Mouse (Mus musculus) liver, embryonic 15.5 days (tissue): ENCODE data around the gene Hck. TPM values are rescaled to one million over a fixed set of nuclear protein-coding genes. Genes with fewer than 3 reads are reported as not detected.

Experiments used
- ATAC-seq: fragments of 200-750 bp; cut with Nextera tagmentation; 2 replicates; pipeline ENCODE4 v1.8.0; 2017; ENCODE audit warnings: moderate number of reproducible peaks, mild to moderate bottlenecking, moderate library complexity; ENCODE audit not compliant: insufficient read depth
- H3K27ac ChIP-seq: fragments of 300-500 bp; sonication (generic); replicated peaks from 2 replicates; pipeline ENCODE4 v1.5.1; 2015; ENCODE audit warnings: mild to moderate bottlenecking, inconsistent platforms
- H3K27me3 ChIP-seq: fragments of 300-500 bp; sonication (generic); 2 replicates; pipeline ENCODE4 v1.6.1; 2015; ENCODE audit warnings: mild to moderate bottlenecking, inconsistent platforms
- H3K36me3 ChIP-seq: fragments of 300-500 bp; sonication (generic); replicated peaks from 2 replicates; pipeline ENCODE4 v1.6.1; 2015; ENCODE audit warnings: moderate library complexity, mild to moderate bottlenecking, inconsistent platforms
- H3K4me1 ChIP-seq: fragments of 300-500 bp; sonication (generic); replicated peaks from 2 replicates; pipeline ENCODE4 v1.6.1; 2015; ENCODE audit warnings: inconsistent platforms
- H3K4me2 ChIP-seq: fragments of 300-500 bp; sonication (generic); 2 replicates; pipeline ENCODE4 v1.6.1; 2015; ENCODE audit warnings: moderate library complexity, mild to moderate bottlenecking, inconsistent platforms
- H3K4me3 ChIP-seq: fragments of 300-500 bp; sonication (generic); replicated peaks from 2 replicates; pipeline ENCODE4 v1.5.1; 2015; ENCODE audit warnings: mild to moderate bottlenecking, inconsistent platforms
- H3K9ac ChIP-seq: fragments of 300-500 bp; sonication (generic); 2 replicates; pipeline ENCODE4 v1.6.1; 2015; ENCODE audit warnings: moderate library complexity, mild to moderate bottlenecking, inconsistent platforms
- H3K9me3 ChIP-seq: fragments of 300-500 bp; sonication (generic); replicated peaks from 2 replicates; pipeline ENCODE4 v1.6.1; 2016; ENCODE audit warnings: inconsistent platforms
- WGBS: fragments of 180-500 bp; shearing (Covaris S2); methylation state at CpG from one replicate; pipeline ENCODE4 v1.1.7; 2015; ENCODE audit warnings: mixed read lengths; ENCODE audit not compliant: insufficient replicate concordance; 5-methylcytosine and 5-hydroxymethylcytosine counted together
- polyA plus RNA-seq: library from polyadenylated mRNA; unstranded; fragments of >200 nt; fragmentation: Nextera tagmentation; extraction: Ambion mirVana; gene quantifications from 2 replicates; pipeline ENCODE4 v1.2.1, GENCODE M21; 2015

Gene Hck
- polyA plus RNA-seq, 1 experiment from 2014 or later: 11.4 TPM

DNA sequence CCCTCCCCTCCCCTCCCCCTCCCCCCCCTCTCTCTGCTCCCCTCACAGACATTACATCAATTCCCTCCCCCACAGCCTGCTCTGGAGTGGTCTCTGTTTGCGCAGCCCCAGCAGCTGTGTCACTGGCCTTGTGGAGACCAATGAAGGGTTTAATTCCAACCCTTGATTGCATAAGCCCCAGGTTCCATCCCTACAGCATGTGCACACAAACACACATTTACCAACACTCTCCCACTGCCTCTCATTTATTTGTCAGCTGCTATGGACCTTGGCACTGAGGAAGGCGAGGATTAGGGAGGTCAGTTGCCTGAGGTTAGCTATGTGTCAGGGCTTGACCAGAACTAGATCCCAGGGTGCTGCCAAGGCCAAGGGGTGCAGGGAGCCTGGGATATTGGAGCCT lies 32.3 kb upstream of the Hck start:
- peak; percentile 66 for ATAC-seq
- H3K27ac ChIP-seq: peak overlapping the region; percentile 34; the same call in 1 of the 2 replicates
- H3K4me2 ChIP-seq: no peak overlapping the region
- no peaks in the 10 kb centered on the region for H3K36me3 ChIP-seq
- no peaks in the 10 kb centered on the region for H3K9me3 ChIP-seq
- H3K4me1 ChIP-seq: peaks cover 24% of the 10 kb centered on the region
- H3K9ac ChIP-seq: no peak overlapping the region
- peaks cover 14% of the 10 kb centered on the region for H3K27me3 ChIP-seq
- WGBS: 14% methylated on average over 2 of the region's 2 CpGs
- H3K4me3 ChIP-seq: no peak overlapping the region

DNA sequence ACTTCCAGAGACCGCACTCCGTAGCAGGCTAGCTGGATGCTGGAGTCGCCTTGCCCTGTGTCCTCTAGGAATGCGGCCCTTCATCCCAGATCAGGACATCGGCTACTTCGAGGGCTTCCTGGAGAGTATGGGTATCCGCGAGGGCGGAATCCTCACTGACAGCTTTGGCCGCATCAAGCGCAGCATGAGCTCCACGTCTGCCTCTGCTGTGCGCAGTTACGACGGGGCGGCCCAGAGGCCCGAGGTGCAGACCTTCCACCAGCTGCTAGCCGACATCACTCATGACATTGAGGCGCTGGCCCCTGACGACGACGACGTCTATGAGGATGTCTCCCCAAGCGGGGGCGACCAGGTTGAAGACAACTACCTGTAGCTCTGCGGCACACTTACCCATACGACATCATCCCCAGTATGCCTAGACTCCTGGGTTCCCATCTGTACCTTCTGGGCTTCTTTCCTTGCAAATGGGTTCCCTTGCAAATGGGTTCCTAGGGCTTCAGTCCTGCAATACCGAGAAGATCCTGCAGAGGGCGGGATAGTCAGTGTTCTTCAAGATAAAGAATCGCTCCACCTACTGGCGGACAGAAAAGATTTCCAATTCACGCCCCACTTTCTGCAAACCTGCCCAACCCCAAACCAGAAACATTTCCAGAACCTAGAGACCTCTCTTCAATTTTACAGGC lies 27.3 kb upstream of the Hck start:
- Histone ChIP-seq H3K9me3 (no peaks in the 10 kb centered on the region), H3K4me1 (peaks cover 25% of the 10 kb centered on the region), H3K9ac (no peak overlapping the region), H3K27ac (no peak overlapping the region), H3K27me3 (no peaks in the 10 kb centered on the region), H3K4me3 (no peak overlapping the region), H3K4me2 (no peak overlapping the region), H3K36me3 (no peaks in the 10 kb centered on the region)
- ATAC-seq: no peak
- WGBS: 41% methylated on average over 32 of the region's 32 CpGs

DNA sequence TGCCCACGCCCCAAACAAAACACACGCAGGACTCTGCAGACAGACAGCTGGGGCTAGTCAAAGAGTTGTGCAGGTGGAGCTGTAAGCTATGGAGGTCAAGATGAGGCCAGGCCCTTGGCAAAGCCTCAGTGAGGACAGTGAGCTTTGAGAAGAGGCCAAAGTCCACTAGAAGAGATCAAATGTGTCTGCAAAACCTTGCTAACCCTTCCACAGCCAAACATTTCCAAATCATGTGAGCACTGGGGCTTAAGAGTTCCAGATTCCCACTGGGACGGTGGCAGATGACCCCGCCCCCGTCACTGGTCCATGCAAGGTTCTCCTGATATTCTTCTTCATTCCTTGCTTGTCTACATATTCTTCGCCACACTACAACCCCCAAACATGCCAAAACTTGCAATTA lies 26.4 kb upstream of the Hck start:
- Histone ChIP-seq H3K27me3 (no peaks in the 10 kb centered on the region), H3K4me3 (no peak overlapping the region), H3K9me3 (no peaks in the 10 kb centered on the region), H3K36me3 (no peaks in the 10 kb centered on the region), H3K27ac (no peak overlapping the region), H3K9ac (no peak overlapping the region), H3K4me2 (no peak overlapping the region), H3K4me1 (peaks cover 18% of the 10 kb centered on the region)
- ATAC-seq: no peak
- 66% methylated on average over 6 of the region's 6 CpGs for WGBS

DNA sequence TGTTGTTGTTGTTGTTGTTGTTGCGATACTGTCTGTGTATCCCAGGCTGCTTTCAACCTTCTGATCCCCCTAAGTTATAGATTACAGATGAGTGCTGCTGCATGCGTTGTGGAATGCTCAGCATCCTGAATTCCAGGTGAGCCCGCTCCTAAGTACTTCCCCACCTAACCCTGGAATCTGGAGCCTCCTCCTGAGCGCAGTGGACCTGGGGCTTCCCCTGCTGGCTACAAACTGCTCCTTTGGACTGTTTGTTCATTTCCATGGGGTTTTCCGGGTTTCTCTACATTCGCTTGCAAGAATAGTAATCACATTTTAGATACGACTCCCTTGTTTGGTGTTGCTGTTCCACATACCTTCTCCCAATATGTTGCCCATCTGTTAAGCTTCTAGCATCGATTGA lies 25.0 kb upstream of the Hck start:
- no peak overlapping the region for H3K9ac ChIP-seq
- no peak overlapping the region for H3K4me3 ChIP-seq
- H3K4me2 ChIP-seq: no peak overlapping the region
- H3K9me3 ChIP-seq: no peaks in the 10 kb centered on the region
- no peak for ATAC-seq
- no peaks in the 10 kb centered on the region for H3K36me3 ChIP-seq
- no peaks in the 10 kb centered on the region for H3K27me3 ChIP-seq
- peak overlapping the region; percentile 61; the same call in 1 of the 2 replicates for H3K27ac ChIP-seq
- H3K4me1 ChIP-seq: peaks cover 8% of the 10 kb centered on the region
- 66% methylated on average over 8 of the region's 8 CpGs for WGBS

DNA sequence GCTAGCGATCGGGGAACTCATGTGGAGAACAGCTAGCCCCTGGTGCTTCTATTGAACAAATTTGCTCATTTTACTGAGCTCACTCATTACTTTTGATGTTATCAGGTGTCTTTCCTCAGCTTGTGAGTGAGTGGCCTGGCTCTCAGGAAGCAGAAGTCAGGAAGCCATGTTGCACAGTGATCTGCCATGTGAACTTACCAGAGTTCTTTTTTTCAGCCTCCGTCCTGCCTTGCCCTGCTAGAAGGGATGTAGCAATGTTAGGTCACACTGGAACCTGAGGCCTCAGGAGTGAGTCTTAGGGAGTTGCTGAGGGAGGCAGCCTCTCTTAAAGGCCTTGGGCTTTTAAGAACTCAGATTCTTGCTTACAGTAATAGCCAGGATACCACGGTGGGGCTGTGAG lies 24.4 kb upstream of the Hck start:
- WGBS: 58% methylated on average over 4 of the region's 4 CpGs
- peaks cover 8% of the 10 kb centered on the region for H3K4me1 ChIP-seq
- no peak overlapping the region for H3K9ac ChIP-seq
- no peak overlapping the region for H3K4me3 ChIP-seq
- no peak overlapping the region for H3K4me2 ChIP-seq
- peak overlapping the region; percentile 61 for H3K27ac ChIP-seq
- 0 out of 2 replicates have a peak, but pooled peaks have one; percentile 17 for ATAC-seq
- no peaks in the 10 kb centered on the region for H3K27me3 ChIP-seq
- H3K9me3 ChIP-seq: no peaks in the 10 kb centered on the region
- no peaks in the 10 kb centered on the region for H3K36me3 ChIP-seq

DNA sequence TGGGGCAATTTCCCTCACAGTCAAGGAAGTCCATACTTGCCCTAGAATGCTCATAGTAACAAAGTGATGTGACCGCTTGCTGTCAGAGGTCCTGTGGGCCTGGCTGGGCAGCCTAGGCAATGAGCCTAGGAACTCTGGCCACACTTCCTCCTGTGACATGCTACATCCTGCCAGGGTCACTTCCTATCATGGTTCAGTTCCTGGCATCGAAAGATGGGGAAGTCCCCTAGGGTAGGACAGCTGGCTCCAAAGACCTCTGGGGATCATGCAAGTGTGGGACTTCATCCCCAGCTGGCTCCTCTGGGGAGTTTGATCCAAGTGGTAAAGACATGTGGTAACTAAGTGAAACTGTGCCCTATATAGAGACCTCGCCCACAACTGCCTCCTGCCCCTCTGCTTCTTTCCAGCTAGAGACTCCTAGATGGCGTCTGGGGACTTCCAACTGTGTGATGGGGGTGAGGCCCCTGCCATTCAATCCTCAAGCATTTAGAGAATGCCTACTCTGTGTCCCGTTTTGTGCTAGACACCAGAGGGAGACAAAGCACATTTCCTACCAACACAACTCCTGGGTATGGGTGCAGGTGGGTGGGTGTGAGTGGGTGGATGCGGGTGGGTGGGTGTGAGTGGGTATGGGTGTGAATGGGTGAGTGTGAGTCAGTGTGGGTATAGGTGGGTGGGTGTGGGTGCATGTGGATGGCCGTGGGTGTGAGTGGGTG lies 23.8 kb upstream of the Hck start:
- Histone ChIP-seq H3K4me1 (peaks cover 8% of the 10 kb centered on the region), H3K4me3 (no peak overlapping the region), H3K27ac (peak overlapping the region; percentile 61), H3K4me2 (no peak overlapping the region), H3K9ac (no peak overlapping the region), H3K9me3 (no peaks in the 10 kb centered on the region), H3K36me3 (no peaks in the 10 kb centered on the region), H3K27me3 (no peaks in the 10 kb centered on the region)
- peak; percentile 56 for ATAC-seq
- WGBS: 41% methylated on average over 7 of the region's 7 CpGs

DNA sequence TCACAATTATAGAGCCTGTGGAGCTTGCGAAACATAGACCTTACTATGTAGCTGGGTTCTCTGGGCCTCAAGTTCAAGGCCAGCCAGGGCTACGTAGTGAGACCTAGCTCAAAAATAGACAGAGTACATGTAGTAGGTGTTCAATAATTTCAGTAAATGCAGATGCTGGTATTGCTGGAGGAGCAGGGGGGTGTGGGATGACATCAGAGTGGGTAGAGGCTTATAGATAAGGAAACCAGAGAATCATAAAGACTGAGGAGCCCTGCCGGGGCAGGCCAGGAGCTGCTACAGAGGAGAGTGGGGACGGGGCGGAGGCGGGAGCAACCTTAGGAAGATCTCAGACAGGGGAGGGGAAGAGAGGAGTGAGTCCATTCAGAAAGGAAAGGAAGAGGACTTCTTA lies 22.7 kb upstream of the Hck start:
- H3K4me2 ChIP-seq: no peak overlapping the region
- no peak overlapping the region for H3K9ac ChIP-seq
- WGBS: 57% methylated on average over 6 of the region's 6 CpGs
- H3K9me3 ChIP-seq: no peaks in the 10 kb centered on the region
- H3K4me3 ChIP-seq: no peak overlapping the region
- no peaks in the 10 kb centered on the region for H3K27me3 ChIP-seq
- no peak for ATAC-seq
- H3K4me1 ChIP-seq: peaks cover 8% of the 10 kb centered on the region
- no peaks in the 10 kb centered on the region for H3K36me3 ChIP-seq
- H3K27ac ChIP-seq: no peak overlapping the region

DNA sequence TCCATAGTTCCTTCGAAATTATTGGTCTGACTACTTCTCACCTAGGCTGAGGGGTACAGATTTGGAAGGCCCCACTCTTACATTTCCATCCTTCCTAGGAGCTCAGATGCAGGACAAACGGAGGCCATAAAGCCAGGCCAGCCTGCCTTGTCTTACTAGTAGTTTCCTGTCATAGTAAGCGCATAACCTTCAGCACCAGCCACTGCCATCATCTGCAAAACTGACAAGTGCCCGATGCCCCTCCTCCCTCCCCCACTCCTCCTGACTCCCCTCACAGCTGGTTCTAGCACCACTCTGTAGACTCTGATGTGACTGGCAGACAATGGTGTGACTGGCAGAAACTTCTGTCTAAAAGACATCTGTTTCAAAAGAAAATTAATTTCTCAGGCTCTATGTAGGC lies 22.1 kb upstream of the Hck start:
- no peak overlapping the region for H3K4me3 ChIP-seq
- no peak overlapping the region for H3K27ac ChIP-seq
- 60% methylated on average over 4 of the region's 4 CpGs for WGBS
- no peak for ATAC-seq
- H3K4me1 ChIP-seq: peaks cover 8% of the 10 kb centered on the region
- H3K36me3 ChIP-seq: no peaks in the 10 kb centered on the region
- no peaks in the 10 kb centered on the region for H3K27me3 ChIP-seq
- H3K9ac ChIP-seq: no peak overlapping the region
- H3K4me2 ChIP-seq: no peak overlapping the region
- H3K9me3 ChIP-seq: no peaks in the 10 kb centered on the region

DNA sequence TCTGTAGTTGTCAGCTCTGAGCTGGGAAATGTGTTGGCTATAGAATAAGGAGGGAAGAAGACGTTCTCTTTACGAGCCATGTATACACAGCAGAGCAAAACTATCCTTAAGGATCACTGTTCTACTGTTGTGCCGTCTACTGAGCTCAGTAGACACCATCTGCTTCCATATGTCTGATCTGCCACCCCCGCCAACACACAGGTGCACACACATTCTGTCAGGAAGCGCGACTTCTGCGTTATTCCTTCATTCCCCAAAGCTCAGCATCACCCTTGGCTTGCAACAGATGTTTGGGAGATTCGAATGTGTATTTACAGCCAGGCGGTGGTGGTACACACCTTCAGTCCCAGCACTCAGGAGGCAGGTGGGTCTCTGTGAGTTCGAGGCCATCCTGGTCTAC lies 21.2 kb upstream of the Hck start:
- Histone ChIP-seq H3K27ac (no peak overlapping the region), H3K36me3 (no peaks in the 10 kb centered on the region), H3K4me2 (no peak overlapping the region), H3K27me3 (no peaks in the 10 kb centered on the region), H3K9ac (no peak overlapping the region), H3K4me3 (no peak overlapping the region), H3K9me3 (no peaks in the 10 kb centered on the region), H3K4me1 (no peaks in the 10 kb centered on the region; the same call in none of the 2 replicates)
- no peak for ATAC-seq
- 73% methylated on average over 10 of the region's 10 CpGs for WGBS

DNA sequence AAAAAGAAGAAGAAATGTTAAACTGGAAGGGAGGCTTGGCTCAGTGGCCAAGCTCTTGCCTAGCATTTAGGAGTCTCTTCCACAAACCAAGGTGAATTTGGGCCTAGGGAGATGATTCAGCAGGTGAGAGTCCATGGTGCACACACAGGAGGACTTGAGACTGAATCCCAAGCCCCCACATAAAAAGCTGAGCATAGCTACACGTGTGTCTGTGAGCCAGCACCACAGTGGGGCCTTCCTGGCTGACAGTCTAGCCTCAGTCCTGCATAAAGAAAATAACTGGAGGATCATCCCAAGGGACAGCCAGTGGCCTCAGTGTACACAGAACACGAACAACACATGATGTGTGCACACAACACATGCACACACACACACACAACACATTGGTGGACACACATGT lies 19.0 kb upstream of the Hck start:
- no peak overlapping the region for H3K4me2 ChIP-seq
- H3K9me3 ChIP-seq: no peaks in the 10 kb centered on the region
- H3K4me3 ChIP-seq: no peak overlapping the region
- H3K27ac ChIP-seq: no peak overlapping the region
- peaks cover 3% of the 10 kb centered on the region for H3K4me1 ChIP-seq
- H3K9ac ChIP-seq: no peak overlapping the region
- H3K36me3 ChIP-seq: no peaks in the 10 kb centered on the region
- WGBS: 26% methylated on average over 2 of the region's 2 CpGs
- ATAC-seq: no peak
- H3K27me3 ChIP-seq: no peaks in the 10 kb centered on the region

- Histone ChIP-seq H3K9ac (no peak overlapping the region), H3K27me3 (no peaks in the 10 kb centered on the region), H3K9me3 (no peaks in the 10 kb centered on the region), H3K4me1 (peaks cover 3% of the 10 kb centered on the region), H3K36me3 (no peaks in the 10 kb centered on the region), H3K4me2 (no peak overlapping the region; the same call in 1 of the 2 replicates), H3K27ac (peak overlapping the region; percentile 51), H3K4me3 (no peak overlapping the region; the same call in 1 of the 2 replicates)
- ATAC-seq: peak; percentile 67; the same call in 1 of the 2 replicates
- WGBS: 10% methylated on average over 10 of the region's 10 CpGs
Measured at GRCm38 (mm10) chr2:153090551-153091165, 17.6 kb upstream of the Hck start.
